Mouse (Mus musculus) liver, embryonic 14.5 days (tissue): ENCODE data around the gene Srd5a1.

ENCODE experiments used
- CTCF ChIP-seq: IDR thresholded peaks from 2 replicates; pipeline ENCODE4 v1.5.1; 2016; ENCODE audit warnings: antibody characterized with exemption, low read depth, control low read depth
- EP300 ChIP-seq: IDR thresholded peaks from 2 replicates; pipeline ENCODE4 v1.6.1; 2016; ENCODE audit warnings: antibody characterized with exemption, low read depth

GRCm38 (mm10) chr13:69553024-69553423 is 58.2 kb downstream of the Srd5a1 start:
- TF ChIP-seq CTCF = peak; percentile 92
- TF ChIP-seq EP300 = no peak
